Mouse (Mus musculus): ENCODE measurements around the gene Gxylt1.

GRCm38 (mm10) chr15:93243202-93243601 is 31.8 kb downstream of the Gxylt1 start:
- TF ChIP-seq MAFK (IDR thresholded peaks at IDR 0.05; ENCODE audit: insufficient read depth, low read depth, low read length) (no peak), HCFC1 (IDR thresholded peaks at IDR 0.05; ENCODE audit: borderline replicate concordance, insufficient read depth, low read length) (no peak), ZNF384 (IDR thresholded peaks at IDR 0.05; ENCODE audit: low read depth, low read length) (no peak), ZC3H11A (IDR thresholded peaks at IDR 0.05; ENCODE audit: borderline replicate concordance, low read depth, low read length) (no peak), CHD2 (IDR thresholded peaks at IDR 0.05; ENCODE audit: low read depth, low read length) (no peak)

All from ES-E14 (cell line).